Mouse (Mus musculus) adrenal gland, postnatal 4 days (tissue): ENCODE measurements around the gene Egfem1. TPM values are rescaled to one million over a fixed set of nuclear protein-coding genes. Genes with fewer than 3 reads are reported as not detected.

Experiments
- DNase-seq, 2 experiments: peaks; one replicate each; pipeline ENCODE4 v3.0.0; 2021 to 2022; ENCODE audit warnings: low spot score in 2 of 2, mixed read lengths in 2 of 2
- total RNA-seq, 2 experiments: library from RNA; stranded (reverse); gene quantifications; 2 replicates each; pipeline ENCODE4 v1.2.3; 2021

Egfem1 gene
- total RNA-seq, 2 experiments from 2014 or later, result 0.45 TPM

DNA sequence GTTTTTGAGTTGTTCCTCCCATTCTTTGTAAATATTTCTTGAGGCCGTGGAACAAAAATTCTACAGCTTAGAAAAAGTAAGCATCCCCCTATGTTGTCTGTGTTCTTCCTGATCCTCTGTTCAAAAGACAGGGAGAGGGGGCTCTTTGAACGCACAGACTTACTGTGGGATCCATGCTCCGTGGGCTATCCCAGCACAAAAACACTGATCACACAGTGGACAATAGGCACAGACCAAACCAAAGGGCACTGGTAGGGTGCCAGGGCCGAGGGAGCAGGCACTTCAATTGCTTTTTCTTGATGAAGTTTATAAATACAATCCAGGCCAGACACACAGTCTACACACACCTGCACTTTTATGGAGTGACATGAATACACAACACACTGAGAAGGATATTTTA lies 211.4 kb downstream of the Egfem1 start:
- no peak for DNase-seq

GRCm38 (mm10) chr3:29342223-29342791 lies 260.5 kb downstream of the Egfem1 start:
- no peak for DNase-seq

- DNase-seq, result no peak
These were observed 264.0 kb downstream of the Egfem1 start for GRCm38 (mm10) chr3:29345805-29346204.

DNA sequence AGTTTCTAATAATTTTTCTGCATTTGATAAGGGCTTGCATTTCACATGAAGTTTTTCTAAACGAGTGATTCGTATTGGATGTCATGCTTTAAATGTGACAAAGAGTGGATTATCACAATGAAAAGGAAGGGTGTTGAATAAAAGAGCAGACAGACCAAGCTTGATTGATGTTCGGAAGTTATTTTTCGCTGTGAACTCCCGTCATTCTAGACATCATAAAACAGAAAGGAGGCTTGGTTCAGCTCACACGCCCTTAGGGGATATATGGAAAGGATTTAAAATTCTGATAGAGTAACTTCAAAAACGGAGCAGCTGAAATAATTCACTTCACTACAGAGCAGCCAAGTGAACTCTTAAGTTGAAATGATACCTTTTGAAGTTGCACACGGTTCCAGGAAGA lies 285.1 kb downstream of the Egfem1 start:
- DNase-seq, result no peak

GRCm38 (mm10) chr3:29370519-29370918 lies 288.7 kb downstream of the Egfem1 start:
- no peak for DNase-seq

- DNase-seq, result no peak
These were observed 299.4 kb downstream of the Egfem1 start for GRCm38 (mm10) chr3:29381255-29381654.

GRCm38 (mm10) chr3:29399064-29399463 lies 317.2 kb downstream of the Egfem1 start:
- no peak for DNase-seq

DNA sequence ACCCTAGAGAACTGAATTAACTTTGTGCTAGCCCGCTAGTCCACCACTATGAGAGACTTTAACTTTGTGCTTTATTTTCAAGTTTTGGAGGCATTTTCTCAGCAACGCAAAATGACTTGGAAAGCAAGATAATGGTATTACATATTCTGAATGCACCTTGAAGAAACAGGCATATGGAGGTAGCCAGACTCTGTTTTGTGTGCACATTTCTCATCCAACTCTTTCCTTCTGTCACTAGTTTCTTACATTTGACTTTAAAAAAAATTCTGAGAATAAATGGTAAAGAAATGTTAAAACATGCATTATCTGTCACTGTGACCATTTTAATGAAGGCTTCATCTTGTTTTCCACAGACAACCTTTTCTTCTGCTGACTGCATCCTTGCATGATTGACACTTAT lies 339.8 kb downstream of the Egfem1 start:
- no peak for DNase-seq

DNA sequence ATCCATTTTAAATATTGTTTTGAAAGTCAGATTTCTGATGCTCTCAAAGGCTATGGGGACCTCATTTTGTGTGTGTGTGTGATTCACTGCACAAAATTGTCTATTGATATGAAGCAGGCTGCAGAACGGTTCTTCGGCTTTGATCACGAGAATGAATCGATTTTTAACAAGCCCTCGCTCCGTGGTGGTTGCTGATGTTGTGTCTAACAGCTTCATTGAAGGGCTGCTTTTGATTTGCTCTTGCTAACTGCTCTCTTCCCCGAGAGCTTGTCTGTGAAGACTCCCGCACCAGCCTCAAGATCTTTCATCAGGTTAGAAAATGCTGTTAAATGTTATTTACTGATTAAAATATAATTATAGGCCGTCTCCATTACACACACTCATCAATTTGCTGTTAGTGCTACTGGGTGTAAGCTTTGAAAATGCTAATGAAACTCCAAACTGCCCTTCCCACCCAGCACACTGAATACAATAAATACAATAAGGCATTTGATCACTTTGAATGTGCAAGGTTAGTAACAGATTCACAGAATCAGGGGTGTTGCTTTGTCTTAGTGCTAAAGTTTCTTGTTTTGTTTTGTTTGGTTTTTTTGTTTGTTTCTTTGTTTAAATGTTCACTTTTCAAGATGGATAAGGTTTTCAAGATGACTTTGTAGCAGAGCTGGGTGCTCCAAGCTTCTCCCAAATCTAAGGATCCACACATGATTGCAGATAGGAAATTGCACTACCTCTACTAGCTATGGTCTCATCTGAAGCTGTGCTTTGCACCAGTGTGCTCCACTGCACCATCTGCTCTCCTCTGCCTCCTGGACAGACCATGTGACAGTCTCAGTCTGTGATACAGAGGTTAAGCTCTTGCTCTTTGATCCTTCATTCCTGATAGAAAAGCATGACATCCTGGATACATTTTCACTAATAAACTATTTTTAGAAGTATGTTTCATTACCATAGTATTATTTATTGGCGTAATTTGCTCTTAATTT lies 350.6 kb downstream of the Egfem1 start:
- DNase-seq, result no peak

- no peak for DNase-seq
These were observed 361.2 kb downstream of the Egfem1 start for GRCm38 (mm10) chr3:29443024-29443423.

- DNase-seq, result no peak
These were observed 362.8 kb downstream of the Egfem1 start for GRCm38 (mm10) chr3:29444661-29445060.

- no peak for DNase-seq
These were observed 364.3 kb downstream of the Egfem1 start for GRCm38 (mm10) chr3:29446081-29446480.

GRCm38 (mm10) chr3:29448829-29449406 lies 367.1 kb downstream of the Egfem1 start:
- no peak for DNase-seq

DNA sequence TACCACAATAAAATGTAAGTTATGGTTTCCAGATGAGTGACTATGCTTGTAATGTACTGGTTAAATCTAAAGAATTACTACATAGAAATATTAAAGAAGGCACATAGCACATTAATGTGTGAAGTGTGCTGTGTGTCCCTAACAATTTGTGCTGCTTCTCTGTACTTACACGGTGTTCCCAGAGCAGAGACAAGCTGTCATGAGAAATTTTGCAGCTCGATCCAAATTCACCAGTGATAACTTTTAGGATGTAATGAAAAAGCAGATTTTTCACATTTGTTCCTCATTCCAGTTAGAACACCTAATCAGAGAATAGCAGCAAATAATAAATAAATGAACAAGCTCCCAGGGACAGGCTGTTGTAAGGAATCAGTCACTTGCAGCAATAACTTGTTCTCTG lies 416.4 kb downstream of the Egfem1 start:
- no peak for DNase-seq

- DNase-seq, result no peak
These were observed 417.4 kb downstream of the Egfem1 start for GRCm38 (mm10) chr3:29499188-29499587.

GRCm38 (mm10) chr3:29525298-29525962 lies 443.6 kb downstream of the Egfem1 start:
- DNase-seq, result no peak

DNA sequence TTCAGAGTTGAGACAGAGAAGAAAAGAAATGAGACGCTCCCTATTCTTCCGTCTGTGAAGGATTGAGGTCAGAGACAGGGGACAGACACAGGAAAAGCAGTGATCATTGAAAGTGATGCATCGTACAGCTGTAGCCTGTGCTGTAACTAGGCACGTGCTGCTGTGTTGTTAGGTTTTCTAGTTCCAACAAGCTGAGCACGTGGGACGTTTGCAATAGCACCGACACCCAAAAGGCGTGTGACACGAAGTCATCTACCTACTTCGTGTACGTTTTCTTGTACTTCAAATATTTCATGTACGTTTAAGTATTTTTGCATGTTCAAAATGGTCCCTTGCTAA lies 444.1 kb downstream of the Egfem1 start:
- no peak for DNase-seq

DNA sequence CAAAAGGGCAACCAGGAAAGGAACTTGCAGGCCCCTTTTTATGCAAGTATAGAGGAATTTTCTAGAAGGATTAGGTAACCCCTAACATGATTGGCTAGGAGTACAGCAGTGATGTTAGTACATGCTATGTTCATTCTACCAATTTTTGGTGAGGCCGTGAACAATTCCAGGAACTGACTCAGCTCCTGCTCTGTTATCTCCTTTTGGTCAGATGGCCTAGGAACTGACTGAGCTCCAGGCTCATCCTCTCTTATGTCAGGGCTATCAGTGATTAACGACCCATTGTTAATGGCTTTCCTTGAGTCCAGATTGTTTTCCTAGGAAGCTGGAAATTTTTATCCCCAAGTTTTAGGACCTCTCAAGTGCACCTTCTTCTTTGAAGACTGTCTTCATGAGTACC lies 457.4 kb downstream of the Egfem1 start:
- no peak for DNase-seq

GRCm38 (mm10) chr3:29539902-29540301 lies 458.1 kb downstream of the Egfem1 start:
- DNase-seq, result no peak

GRCm38 (mm10) chr3:29541477-29542079 lies 459.8 kb downstream of the Egfem1 start:
- DNase-seq, result no peak

GRCm38 (mm10) chr3:29544056-29544455 lies 462.2 kb downstream of the Egfem1 start:
- DNase-seq, result no peak
